Mouse (Mus musculus) hindbrain, embryonic 11.5 days (tissue): ENCODE data around the gene Twsg1. TPM values are rescaled to one million over a fixed set of nuclear protein-coding genes. Genes with fewer than 3 reads are reported as not detected.

Experiments
- ATAC-seq: fragments of 200-750 bp; cut with Nextera tagmentation; 2 replicates; pipeline ENCODE4 v1.8.0; 2017; ENCODE audit warnings: mild to moderate bottlenecking, moderate TSS enrichment, moderate library complexity; ENCODE audit not compliant: low FRiP score
- DNase-seq: peaks from one replicate; pipeline ENCODE4 v3.0.0-alpha.2; 2015; ENCODE audit warnings: low spot score
- H3K27ac ChIP-seq: fragments of 300-500 bp; sonication (generic); 2 replicates; pipeline ENCODE4 v1.5.1; 2014; ENCODE audit warnings: mild to moderate bottlenecking, low read depth, low read length
- H3K27me3 ChIP-seq: fragments of 300-500 bp; sonication (generic); 2 replicates; pipeline ENCODE4 v1.6.1; 2014; ENCODE audit warnings: mild to moderate bottlenecking, low read length, moderate library complexity, mixed read lengths; ENCODE audit not compliant: control insufficient read depth, insufficient read depth
- H3K36me3 ChIP-seq: fragments of 300-500 bp; sonication (generic); 2 replicates; pipeline ENCODE4 v1.6.1; 2014; ENCODE audit warnings: mild to moderate bottlenecking, low read length, moderate library complexity, mixed read lengths; ENCODE audit not compliant: control insufficient read depth, insufficient read depth
- H3K4me1 ChIP-seq: fragments of 300-500 bp; sonication (generic); replicated peaks from 2 replicates; pipeline ENCODE4 v1.6.1; 2014; ENCODE audit warnings: low read length, mixed read lengths; ENCODE audit not compliant: control insufficient read depth, insufficient read depth
- H3K4me2 ChIP-seq: fragments of 300-500 bp; sonication (generic); replicated peaks from 2 replicates; pipeline ENCODE4 v1.6.1; 2014; ENCODE audit warnings: mild to moderate bottlenecking, low read depth, low read length
- H3K4me3 ChIP-seq: fragments of 300-500 bp; sonication (generic); 2 replicates; pipeline ENCODE4 v1.5.1; 2014; ENCODE audit warnings: low read depth, low read length
- H3K9ac ChIP-seq: fragments of 300-500 bp; sonication (generic); 2 replicates; pipeline ENCODE4 v1.6.1; 2014; ENCODE audit warnings: low read depth, low read length
- H3K9me3 ChIP-seq: fragments of 300-500 bp; sonication (generic); 2 replicates; pipeline ENCODE4 v1.6.1; 2016; ENCODE audit warnings: low read length; ENCODE audit not compliant: control insufficient read depth
- WGBS: fragments of 180-500 bp; shearing (Covaris S2); extraction: QIAGEN DNeasy Blood & Tissue Kit; methylation state at CpG from one replicate; pipeline ENCODE4 v1.1.7; 2014; 5-methylcytosine and 5-hydroxymethylcytosine counted together
- polyA plus RNA-seq: library from polyadenylated mRNA; unstranded; fragments of >200 nt; fragmentation: Nextera tagmentation; extraction: Ambion mirVana; gene quantifications from 2 replicates; pipeline ENCODE4 v1.2.1, GENCODE M21; 2014

The Twsg1 gene
- polyA plus RNA-seq, 1 experiment from 2014 or later: 85.9 TPM

DNA sequence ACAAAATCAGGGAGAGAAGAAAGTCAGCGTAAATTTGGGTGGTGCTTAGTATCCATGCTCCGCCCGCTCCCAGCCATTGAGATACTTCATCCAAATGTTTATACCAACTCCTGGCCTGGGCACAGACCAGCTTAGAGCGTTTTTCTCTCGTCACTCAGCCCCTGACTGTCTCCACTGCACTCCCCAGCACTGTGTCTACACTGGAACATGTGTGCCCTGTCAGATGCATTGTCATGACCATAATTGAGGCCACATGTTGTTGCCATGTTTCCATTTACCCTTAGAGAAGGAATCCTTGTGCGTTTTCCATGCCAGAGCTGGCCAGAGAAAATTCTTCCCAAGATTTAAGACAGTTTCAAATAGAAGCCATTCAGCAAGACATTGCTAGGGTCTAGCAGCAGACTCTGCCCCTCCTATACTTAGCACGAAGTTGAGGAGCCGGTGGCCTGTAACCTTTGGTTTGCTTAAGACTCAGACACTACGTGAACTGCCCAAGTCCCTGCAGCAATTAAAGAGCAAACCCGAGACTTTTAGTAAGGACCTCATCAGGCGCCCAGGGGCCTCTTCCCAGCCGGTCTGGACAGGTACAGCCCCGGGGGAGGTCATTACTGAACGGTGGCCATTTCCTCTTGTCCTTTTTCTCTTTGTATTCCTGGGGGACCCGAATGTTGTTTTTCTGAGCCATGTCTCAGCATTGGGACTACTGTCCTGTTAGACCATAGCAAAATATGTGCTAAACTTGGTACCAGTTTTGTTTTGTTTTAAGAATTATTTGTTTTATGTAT lies 39.5 kb downstream of the Twsg1 start:
- Histone ChIP-seq H3K4me2 (no peak overlapping the region), H3K9me3 (no peaks in the 10 kb centered on the region), H3K4me1 (no peaks in the 10 kb centered on the region; the same call in 1 of the 2 replicates), H3K27me3 (no peaks in the 10 kb centered on the region), H3K4me3 (no peak overlapping the region), H3K36me3 (no peaks in the 10 kb centered on the region), H3K27ac (no peak overlapping the region), H3K9ac (no peak overlapping the region)
- ATAC-seq (no peak), DNase-seq (no peak)
- WGBS: 76% methylated on average over 15 of the region's 15 CpGs

DNA sequence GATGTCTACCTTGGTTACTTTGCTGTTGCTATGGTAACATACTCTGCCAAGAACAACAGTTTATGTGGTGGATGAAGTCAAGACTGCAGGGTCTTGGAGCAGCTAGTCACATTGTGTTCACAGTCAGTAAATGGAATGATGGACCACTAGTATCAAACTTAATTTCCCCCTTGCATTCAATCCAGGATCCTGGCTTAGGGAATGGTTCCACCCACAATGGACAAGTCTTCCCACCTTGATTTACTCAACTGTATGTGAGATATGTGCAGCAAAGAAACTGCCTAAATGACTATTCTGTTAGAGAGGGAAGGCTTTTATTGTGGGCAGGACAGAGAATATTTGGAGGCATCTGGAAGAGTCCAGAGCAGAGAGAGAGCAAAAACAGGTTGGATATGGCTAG lies 42.8 kb downstream of the Twsg1 start:
- DNase-seq: no peak
- Histone ChIP-seq H3K4me2 (no peak overlapping the region), H3K4me3 (no peak overlapping the region), H3K9ac (no peak overlapping the region), H3K36me3 (no peaks in the 10 kb centered on the region), H3K9me3 (no peaks in the 10 kb centered on the region), H3K27me3 (no peaks in the 10 kb centered on the region), H3K4me1 (no peaks in the 10 kb centered on the region), H3K27ac (no peak overlapping the region)
- no peak for ATAC-seq

DNA sequence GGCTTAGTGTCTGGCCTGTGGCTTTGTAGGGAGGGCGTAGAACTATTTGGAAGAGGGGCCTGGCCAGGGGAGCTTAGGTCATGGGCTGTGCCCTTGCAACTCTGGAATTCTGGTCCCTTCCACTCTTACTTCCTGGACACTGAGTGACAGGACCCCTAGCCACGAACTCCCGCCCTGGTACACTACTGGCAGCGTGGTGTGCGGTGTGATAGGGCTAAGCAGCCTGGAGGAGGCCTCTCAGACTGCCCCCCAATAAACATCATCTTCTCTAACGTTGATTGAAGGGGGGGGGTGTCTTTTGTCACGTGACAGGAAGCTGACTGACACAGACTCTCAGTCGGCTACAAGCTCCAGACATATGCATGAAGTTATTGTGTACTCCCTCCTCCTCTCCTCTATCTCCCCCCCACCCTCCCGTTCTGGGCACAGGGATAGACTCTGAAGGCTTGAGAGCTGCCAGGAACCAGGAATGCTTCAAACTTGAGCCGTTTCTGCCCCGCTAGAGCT lies 44.1 kb downstream of the Twsg1 start:
- no peak for DNase-seq
- H3K9me3 ChIP-seq: no peaks in the 10 kb centered on the region
- H3K9ac ChIP-seq: no peak overlapping the region
- no peak overlapping the region for H3K27ac ChIP-seq
- no peaks in the 10 kb centered on the region for H3K27me3 ChIP-seq
- no peak overlapping the region for H3K4me3 ChIP-seq
- no peaks in the 10 kb centered on the region for H3K36me3 ChIP-seq
- ATAC-seq: no peak
- no peaks in the 10 kb centered on the region for H3K4me1 ChIP-seq
- no peak overlapping the region for H3K4me2 ChIP-seq
- WGBS: 72% methylated on average over 11 of the region's 11 CpGs

DNA sequence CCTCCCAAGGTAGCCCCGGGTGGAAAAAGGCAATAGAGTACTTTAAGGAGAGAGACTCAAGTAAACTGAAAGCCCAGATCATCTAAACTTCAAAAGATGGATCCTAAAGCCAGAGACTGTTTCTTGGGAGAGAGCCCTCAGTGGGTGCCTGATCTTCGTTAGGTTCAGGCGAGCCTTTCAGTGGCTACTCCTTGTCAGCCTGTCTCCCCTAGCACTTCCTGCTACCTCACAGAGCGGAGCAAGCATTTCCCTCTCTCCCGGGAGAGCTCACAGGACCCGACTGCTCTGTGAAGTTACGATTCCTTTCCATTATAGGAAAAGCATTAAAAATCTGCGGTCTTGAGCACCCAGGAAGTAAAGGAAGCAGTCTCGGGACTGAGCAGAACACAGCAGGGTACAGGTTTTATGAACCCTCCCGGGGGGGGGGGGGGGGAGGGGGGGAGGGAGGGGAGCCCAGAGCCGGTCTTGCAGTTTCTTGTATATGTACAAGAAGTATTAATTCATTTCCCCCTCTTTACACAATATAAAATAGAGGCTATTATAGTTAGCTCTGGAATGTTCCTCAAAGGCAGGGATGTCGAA lies 44.6 kb downstream of the Twsg1 start:
- no peaks in the 10 kb centered on the region for H3K4me1 ChIP-seq
- 53% methylated on average over 12 of the region's 12 CpGs for WGBS
- ATAC-seq (no peak), DNase-seq (no peak)
- no peak overlapping the region for H3K4me3 ChIP-seq
- no peaks in the 10 kb centered on the region for H3K36me3 ChIP-seq
- no peak overlapping the region for H3K27ac ChIP-seq
- no peak overlapping the region for H3K4me2 ChIP-seq
- no peak overlapping the region for H3K9ac ChIP-seq
- no peaks in the 10 kb centered on the region for H3K9me3 ChIP-seq
- no peaks in the 10 kb centered on the region for H3K27me3 ChIP-seq

DNA sequence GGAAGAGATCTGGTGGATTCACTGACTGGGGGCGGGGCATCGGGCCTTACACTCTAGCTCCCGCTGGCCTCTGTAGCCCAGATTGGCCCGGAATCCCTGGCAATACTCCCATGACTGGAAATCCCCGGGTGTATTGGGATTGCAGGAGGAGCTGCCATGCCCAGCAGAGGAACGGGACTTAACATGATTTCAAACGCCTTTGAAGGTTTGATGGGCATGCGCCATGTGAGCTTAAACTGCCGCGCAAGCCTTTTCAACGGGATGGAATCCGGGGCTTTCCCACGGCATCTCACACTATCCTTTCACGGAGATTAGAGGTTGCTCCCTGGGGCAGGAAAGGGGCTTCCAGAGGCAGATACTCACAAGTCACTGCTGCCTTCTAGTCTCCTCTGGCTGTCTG lies 45.8 kb downstream of the Twsg1 start:
- H3K9ac ChIP-seq: no peak overlapping the region
- H3K4me3 ChIP-seq: no peak overlapping the region
- no peaks in the 10 kb centered on the region for H3K9me3 ChIP-seq
- H3K27ac ChIP-seq: no peak overlapping the region
- no peaks in the 10 kb centered on the region for H3K27me3 ChIP-seq
- 82% methylated on average over 14 of the region's 14 CpGs for WGBS
- no peak overlapping the region for H3K4me2 ChIP-seq
- DNase-seq: no peak
- H3K4me1 ChIP-seq: no peaks in the 10 kb centered on the region
- ATAC-seq: no peak
- H3K36me3 ChIP-seq: no peaks in the 10 kb centered on the region

DNA sequence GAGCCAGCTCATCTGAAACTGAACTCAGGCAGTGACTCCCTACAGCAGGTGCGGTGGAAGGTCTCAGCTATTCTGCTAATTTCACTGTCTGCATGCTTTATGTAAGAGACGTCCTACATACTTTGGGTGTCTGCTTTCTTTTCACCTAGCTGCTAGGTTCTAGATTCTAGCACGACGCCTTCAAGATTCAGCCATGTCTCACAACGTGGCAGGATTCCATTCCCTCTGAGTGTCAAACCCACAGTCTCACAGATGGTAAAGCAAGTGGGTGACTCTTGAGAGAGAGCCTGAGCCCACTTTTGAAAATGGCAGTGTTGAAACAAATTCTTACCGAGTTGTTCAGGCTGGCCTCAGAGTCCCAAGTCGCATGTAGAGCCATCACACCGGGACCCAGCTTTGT lies 47.2 kb downstream of the Twsg1 start:
- 90% methylated on average over 8 of the region's 8 CpGs for WGBS
- no peaks in the 10 kb centered on the region for H3K9me3 ChIP-seq

DNA sequence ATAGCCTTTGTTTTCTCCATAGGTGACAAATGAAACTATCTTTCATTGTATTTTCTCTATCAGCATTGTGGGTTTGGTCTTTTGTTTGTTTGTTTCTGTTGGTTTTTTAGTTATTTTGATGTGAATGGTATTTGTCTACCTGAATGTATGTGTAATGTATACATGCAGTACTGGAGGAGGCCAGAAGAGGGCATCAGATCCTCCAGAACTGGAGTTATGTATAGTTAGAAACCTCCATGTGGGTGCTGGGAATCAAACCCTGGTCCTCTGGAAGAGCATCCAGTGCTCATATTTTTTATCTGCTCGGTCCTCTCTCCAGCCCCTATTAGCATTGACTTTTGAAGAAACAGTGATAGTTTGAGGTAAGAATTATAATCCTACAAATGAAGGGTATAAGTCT lies 48.0 kb downstream of the Twsg1 start:
- no peaks in the 10 kb centered on the region for H3K4me1 ChIP-seq
- H3K27me3 ChIP-seq: no peaks in the 10 kb centered on the region
- H3K9me3 ChIP-seq: no peaks in the 10 kb centered on the region
- H3K36me3 ChIP-seq: no peaks in the 10 kb centered on the region
- ATAC-seq (no peak), DNase-seq (no peak)
- H3K27ac ChIP-seq: no peak overlapping the region
- H3K4me3 ChIP-seq: no peak overlapping the region
- H3K4me2 ChIP-seq: no peak overlapping the region
- H3K9ac ChIP-seq: no peak overlapping the region
- 92% methylated on average over 1 of the region's 1 CpGs for WGBS

More for the DNA sequence above, 47.2 kb downstream of the Twsg1 start:
- ATAC-seq: no peak
- Histone ChIP-seq H3K9ac (no peak overlapping the region), H3K27me3 (no peaks in the 10 kb centered on the region), H3K4me1 (no peaks in the 10 kb centered on the region), H3K27ac (no peak overlapping the region), H3K4me2 (no peak overlapping the region), H3K36me3 (no peaks in the 10 kb centered on the region), H3K4me3 (no peak overlapping the region)
- DNase-seq: no peak

DNA sequence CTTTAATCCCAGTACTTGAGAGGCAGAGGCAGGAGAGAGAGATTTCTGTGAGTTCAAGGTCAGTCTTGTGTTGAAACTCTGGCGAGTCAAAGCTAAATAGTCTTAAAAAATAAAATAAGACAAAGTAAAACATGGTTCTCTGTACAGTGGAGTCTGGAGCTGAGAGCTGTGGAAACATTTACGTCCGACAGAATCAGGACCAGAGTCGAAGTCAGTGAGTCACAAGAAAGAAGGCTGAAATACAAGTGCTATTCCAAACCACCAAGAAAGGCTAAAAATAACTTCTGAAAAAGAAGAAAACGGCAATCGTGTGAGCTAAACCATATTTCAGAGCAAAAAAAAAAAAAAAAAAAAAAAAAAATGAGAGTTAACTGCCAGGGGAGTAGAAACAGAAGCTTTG lies 48.7 kb downstream of the Twsg1 start:
- H3K4me2 ChIP-seq: no peak overlapping the region
- DNase-seq (no peak), ATAC-seq (no peak)
- no peaks in the 10 kb centered on the region for H3K36me3 ChIP-seq
- H3K9me3 ChIP-seq: no peaks in the 10 kb centered on the region
- WGBS: 92% methylated on average over 6 of the region's 6 CpGs
- no peak overlapping the region for H3K9ac ChIP-seq
- no peaks in the 10 kb centered on the region for H3K27me3 ChIP-seq
- H3K4me1 ChIP-seq: no peaks in the 10 kb centered on the region
- no peak overlapping the region for H3K27ac ChIP-seq
- no peak overlapping the region for H3K4me3 ChIP-seq

DNA sequence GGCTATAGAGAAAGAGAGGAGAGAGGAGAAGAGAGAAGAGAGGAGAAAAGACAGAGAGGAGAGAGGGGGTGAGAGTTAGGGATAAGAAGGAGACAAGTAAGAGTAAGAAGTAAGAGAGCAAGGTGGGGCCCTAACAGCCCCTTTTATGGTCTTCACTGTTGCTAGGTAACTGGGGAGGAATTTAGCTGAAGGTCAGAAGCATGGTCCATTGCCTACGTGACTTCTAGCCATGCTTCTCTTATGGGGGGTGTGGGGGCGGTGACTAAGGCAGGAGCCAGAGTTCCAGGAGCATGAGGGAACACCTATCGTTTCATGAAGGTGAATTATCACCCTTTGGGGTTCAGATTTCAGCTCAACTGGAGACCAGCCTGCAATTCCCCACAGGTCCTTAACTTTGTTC lies 55.0 kb downstream of the Twsg1 start:
- Histone ChIP-seq H3K4me2 (no peak overlapping the region), H3K9me3 (no peaks in the 10 kb centered on the region), H3K4me1 (no peaks in the 10 kb centered on the region), H3K36me3 (no peaks in the 10 kb centered on the region), H3K27ac (no peak overlapping the region), H3K4me3 (no peak overlapping the region), H3K27me3 (no peaks in the 10 kb centered on the region), H3K9ac (no peak overlapping the region)
- WGBS: 75% methylated on average over 3 of the region's 3 CpGs
- ATAC-seq (no peak), DNase-seq (no peak)
